Mouse (Mus musculus): ENCODE measurements around the gene Mrps18b. TPM values are rescaled to one million over a fixed set of nuclear protein-coding genes. Genes with fewer than 3 reads are reported as not detected.
A peak's percentile ranks its signal among the peaks of the same experiment; 100 is the strongest.

Gene Mrps18b
- polyA plus RNA-seq, 2 experiments = 62.7 to 68.0 TPM

GRCm38 (mm10) chr17:35868165-35868820 lies 47.9 kb downstream of the Mrps18b start:
- no peak for ATAC-seq (ENCODE audit: low FRiP score, low read depth)
- H3K27ac ChIP-seq (replicated peaks; ENCODE audit: low read depth, low read length) = 0 out of 2 replicates have a peak overlapping the region, but pooled peaks have one; percentile 59
- no peak for DNase-seq (ENCODE audit: low spot score)
- H3K36me3 ChIP-seq (ENCODE audit: control insufficient read depth, insufficient read depth, low read length) = peaks cover 9% of the 10 kb centered on the region
- no peaks in the 10 kb centered on the region for H3K9me3 ChIP-seq (ENCODE audit: control insufficient read depth, low read length)
- WGBS = 28% methylated on average over 14 of the region's 17 CpGs
- H3K4me3 ChIP-seq (replicated peaks; ENCODE audit: low read length) = peak overlapping the region; percentile 62
- no peak for TF ChIP-seq POLR2A (IDR thresholded peaks at IDR 0.05; ENCODE audit: borderline replicate concordance, extremely low read depth, insufficient read depth, insufficient read length)
- H3K4me1 ChIP-seq (ENCODE audit: control insufficient read depth, insufficient read depth, low read length) = peaks cover 39% of the 10 kb centered on the region
- H3K4me2 ChIP-seq (replicated peaks; ENCODE audit: low read depth, low read length, severe bottlenecking) = peak overlapping the region; percentile 97
- H3K27me3 ChIP-seq (ENCODE audit: control insufficient read depth, insufficient read depth, low read length) = no peaks in the 10 kb centered on the region
- H3K9ac ChIP-seq (ENCODE audit: low read depth, low read length, severe bottlenecking) = peak overlapping the region; percentile 83

DNA sequence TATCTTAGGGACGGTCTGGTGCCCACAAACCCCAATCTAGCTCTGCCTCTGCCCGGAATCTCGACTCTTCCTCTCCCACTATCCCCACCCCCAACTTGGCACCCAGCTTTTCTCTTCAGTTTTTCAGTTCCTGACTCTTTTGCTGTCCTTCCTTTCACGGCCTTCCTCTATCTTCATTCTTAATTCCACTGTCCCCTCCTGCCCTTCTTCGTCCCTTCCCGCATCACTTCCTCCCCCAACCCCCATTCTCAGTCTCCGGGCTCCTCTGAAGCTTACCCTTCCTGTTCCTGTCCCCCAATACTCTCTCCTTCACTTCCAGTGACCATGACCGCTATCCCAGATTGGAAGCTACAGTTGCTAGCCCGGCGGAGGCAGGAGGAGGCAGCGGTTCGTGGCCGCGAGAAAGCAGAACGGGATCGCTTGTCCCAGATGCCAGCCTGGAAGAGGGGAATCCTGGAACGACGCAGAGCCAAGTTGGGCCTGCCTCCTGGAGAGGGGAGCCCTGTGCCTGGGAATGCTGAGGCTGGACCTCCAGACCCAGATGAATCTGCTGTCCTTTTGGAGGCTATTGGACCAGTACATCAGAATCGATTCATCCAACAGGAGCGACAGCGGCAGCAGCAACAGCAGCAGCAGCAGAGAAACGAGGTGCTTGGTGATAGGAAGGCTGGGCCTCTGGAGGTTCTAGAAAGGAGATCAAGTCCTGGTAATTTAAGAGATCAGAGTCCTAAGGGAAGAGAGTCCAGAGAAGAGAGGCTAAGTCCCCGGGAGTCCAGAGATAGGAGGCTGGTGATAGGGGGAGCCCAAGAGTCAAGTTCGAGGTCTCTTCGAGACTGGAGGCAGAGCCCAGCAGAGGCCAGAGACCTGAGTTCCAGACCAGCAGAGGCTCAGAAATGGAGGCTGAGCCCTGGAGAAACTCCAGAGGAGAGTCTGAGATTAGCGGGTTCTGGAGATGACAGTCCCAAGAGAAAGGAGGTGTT lies 49.0 kb downstream of the Mrps18b start:
- no peak for TF ChIP-seq POLR2A (IDR thresholded peaks at IDR 0.05; ENCODE audit: borderline replicate concordance, extremely low read depth, insufficient read depth, insufficient read length)
- Histone ChIP-seq H3K27me3 (ENCODE audit: control insufficient read depth, insufficient read depth, low read length) (no peaks in the 10 kb centered on the region), H3K36me3 (ENCODE audit: control insufficient read depth, insufficient read depth, low read length) (peaks cover 11% of the 10 kb centered on the region), H3K27ac (replicated peaks; ENCODE audit: low read depth, low read length) (peak overlapping the region; percentile 92), H3K9me3 (ENCODE audit: control insufficient read depth, low read length) (no peaks in the 10 kb centered on the region), H3K4me1 (ENCODE audit: control insufficient read depth, insufficient read depth, low read length) (peaks cover 39% of the 10 kb centered on the region), H3K4me2 (replicated peaks; ENCODE audit: low read depth, low read length, severe bottlenecking) (peak overlapping the region; percentile 97), H3K9ac (ENCODE audit: low read depth, low read length, severe bottlenecking) (peak overlapping the region; percentile 83), H3K4me3 (replicated peaks; ENCODE audit: low read length) (peak overlapping the region; percentile 62)
- WGBS = 10% methylated on average over 26 of the region's 26 CpGs
- no peak for DNase-seq (ENCODE audit: low spot score)
- no peak for ATAC-seq (ENCODE audit: low FRiP score, low read depth)

DNA sequence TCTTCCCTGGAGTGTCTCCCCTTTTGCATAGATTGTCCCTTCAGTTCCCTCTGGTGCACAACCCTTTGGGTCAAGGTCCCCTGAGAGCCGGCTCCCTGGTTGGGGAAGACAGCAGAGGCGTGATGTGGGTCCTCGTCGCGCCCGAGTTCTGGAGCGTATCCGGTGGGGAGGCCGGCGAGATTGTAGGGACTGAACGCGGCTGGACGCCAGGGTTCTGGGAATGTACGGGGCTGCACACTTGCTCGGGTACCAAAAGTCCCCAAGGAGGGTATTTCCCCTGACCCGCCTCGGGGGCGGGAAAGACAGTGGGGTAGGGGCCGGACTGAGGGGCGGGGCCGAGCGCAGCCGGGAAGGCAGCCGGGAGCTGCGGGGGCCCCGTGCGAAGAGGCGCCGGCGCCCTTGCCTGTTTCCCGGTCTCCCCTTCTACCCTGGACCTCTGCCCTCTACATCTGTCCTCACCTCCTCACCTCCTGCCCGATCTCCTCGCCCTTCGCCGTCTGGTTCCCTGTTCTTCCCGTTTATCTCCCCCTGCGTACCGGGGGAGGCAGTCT lies 49.8 kb downstream of the Mrps18b start:
- peaks cover 8% of the 10 kb centered on the region for H3K36me3 ChIP-seq (ENCODE audit: control insufficient read depth, insufficient read depth, low read length)
- peaks cover 39% of the 10 kb centered on the region for H3K4me1 ChIP-seq (ENCODE audit: control insufficient read depth, insufficient read depth, low read length)
- H3K27me3 ChIP-seq (ENCODE audit: control insufficient read depth, insufficient read depth, low read length) = no peaks in the 10 kb centered on the region
- no peaks in the 10 kb centered on the region for H3K9me3 ChIP-seq (ENCODE audit: control insufficient read depth, low read length)
- WGBS = 0% methylated on average over 37 of the region's 38 CpGs
- H3K9ac ChIP-seq (ENCODE audit: low read depth, low read length, severe bottlenecking) = peak overlapping the region; percentile 83
- DNase-seq (ENCODE audit: low spot score) = peak; percentile 72
- TF ChIP-seq POLR2A (IDR thresholded peaks at IDR 0.05; ENCODE audit: borderline replicate concordance, extremely low read depth, insufficient read depth, insufficient read length) = no peak
- peak; percentile 58 for ATAC-seq (ENCODE audit: low FRiP score, low read depth)
- peak overlapping the region; percentile 62 for H3K4me3 ChIP-seq (replicated peaks; ENCODE audit: low read length)
- peak overlapping the region; percentile 97 for H3K4me2 ChIP-seq (replicated peaks; ENCODE audit: low read depth, low read length, severe bottlenecking)
- peak overlapping the region; percentile 92 for H3K27ac ChIP-seq (replicated peaks; ENCODE audit: low read depth, low read length)

DNA sequence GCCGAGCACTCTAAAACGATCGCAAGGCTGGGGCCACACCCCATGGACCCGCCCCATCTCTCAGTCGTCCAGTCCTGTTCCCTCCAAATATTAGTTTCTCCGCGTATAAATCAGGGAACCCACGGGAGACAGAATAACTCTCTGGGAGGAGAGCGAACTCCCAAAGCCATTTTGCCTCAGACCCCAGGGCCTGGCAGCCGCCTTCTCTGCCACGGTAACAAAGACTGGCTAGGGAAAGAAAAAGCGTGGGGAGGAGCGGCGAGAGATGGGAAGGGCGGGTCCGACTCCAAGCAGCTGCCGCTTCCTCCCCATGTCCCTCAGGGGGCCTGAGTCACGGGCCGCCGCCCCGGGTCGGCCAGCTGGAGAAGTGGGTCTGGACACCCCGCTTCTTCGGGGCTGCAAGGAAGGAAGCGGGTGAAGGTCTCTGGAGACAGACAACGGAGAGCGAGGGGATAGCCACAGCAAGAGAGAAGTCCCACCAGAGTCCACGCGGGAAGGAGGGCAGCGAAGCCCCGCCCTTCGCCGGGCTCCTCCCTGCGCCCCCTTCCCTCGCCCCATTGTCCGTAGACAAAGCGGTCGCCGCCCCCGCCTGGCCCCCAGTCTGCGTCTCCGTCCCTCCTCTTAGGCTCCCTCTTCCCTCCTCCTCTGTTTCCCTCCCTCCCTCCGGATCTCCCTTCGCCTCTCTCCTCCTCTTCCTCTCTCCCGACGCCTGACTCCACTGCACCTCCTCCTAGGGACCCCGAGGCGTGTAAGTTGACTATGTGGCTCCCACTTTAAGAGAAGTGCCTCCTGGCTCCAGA lies 50.5 kb downstream of the Mrps18b start, which contains the start of gene Ppp1r18:
Gene Ppp1r18, plus strand, starts transcription at position 113 of the 800 bp plus-strand sequence.
- Histone ChIP-seq H3K4me2 (replicated peaks; ENCODE audit: low read depth, low read length, severe bottlenecking) (peak within 1 kb of the TSS; percentile 97), H3K4me1 (ENCODE audit: control insufficient read depth, insufficient read depth, low read length) (peaks cover 39% of the 10 kb centered on the region), H3K36me3 (ENCODE audit: control insufficient read depth, insufficient read depth, low read length) (peaks cover 4% of the 10 kb centered on the region), H3K27ac (replicated peaks; ENCODE audit: low read depth, low read length) (peak within 1 kb of the TSS; percentile 92), H3K9ac (ENCODE audit: low read depth, low read length, severe bottlenecking) (peak within 1 kb of the TSS; percentile 83), H3K27me3 (ENCODE audit: control insufficient read depth, insufficient read depth, low read length) (no peaks in the 10 kb centered on the region), H3K4me3 (replicated peaks; ENCODE audit: low read length) (peak within 1 kb of the TSS; percentile 62), H3K9me3 (ENCODE audit: control insufficient read depth, low read length) (no peaks in the 10 kb centered on the region)
- under 1% methylated on average over 35 of the region's 48 CpGs for WGBS
- peak; percentile 90 for DNase-seq (ENCODE audit: low spot score)
- TF ChIP-seq POLR2A (IDR thresholded peaks at IDR 0.05; ENCODE audit: borderline replicate concordance, extremely low read depth, insufficient read depth, insufficient read length) = peak; percentile 86; the same call in 1 of the 2 replicates
- peak; percentile 75 for ATAC-seq (ENCODE audit: low FRiP score, low read depth)

All from limb, embryonic 14.5 days (tissue).